Mouse (Mus musculus) urinary bladder, adult 18-20 months (tissue): ENCODE measurements around the gene Cwf19l1.

ENCODE experiments used
- DNase-seq, 2 experiments: peaks; one replicate each; pipeline ENCODE4 v3.0.0; 2022; ENCODE audit warnings: low spot score in 2 of 2, mixed read lengths in 2 of 2

The Cwf19l1 gene

DNA sequence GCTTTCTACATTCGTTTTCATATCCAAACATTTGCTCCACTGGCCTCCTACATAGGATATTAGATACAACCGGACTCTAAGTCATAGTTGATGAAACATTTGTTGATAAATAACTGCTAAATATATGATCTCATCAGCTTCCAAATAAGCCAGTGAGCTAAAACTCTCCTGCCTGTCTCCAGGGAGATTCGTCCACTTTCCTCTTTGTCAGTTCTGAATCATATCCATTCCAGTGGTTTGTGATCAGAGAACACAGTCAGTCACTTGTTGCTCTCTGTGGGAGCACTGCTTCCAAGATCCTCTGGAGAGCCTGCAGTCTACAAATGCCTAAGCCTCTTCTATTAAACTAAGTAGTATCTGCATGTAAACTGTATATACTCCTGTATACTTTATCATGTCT is 75.5 kb downstream of the Cwf19l1 start:
- no peak for DNase-seq
